Mouse (Mus musculus) embryonic fibroblast, embryonic 13.5 days (primary cell): ENCODE measurements around the gene Ctsc.
"Not testable (repeated sequence)": the region's sequence is repeated elsewhere in the genome, so short reads cannot be mapped to it uniquely, and the experiment has no call there.

ENCODE experiments used
- CTCF ChIP-seq: IDR thresholded peaks from 2 replicates; pipeline ENCODE4 v1.5.1; 2011; ENCODE audit warnings: mild to moderate bottlenecking, control low read depth, low read length, moderate library complexity, borderline replicate concordance; ENCODE audit not compliant: insufficient read depth
- POLR2A ChIP-seq: IDR thresholded peaks from 2 replicates; pipeline ENCODE4 v1.6.1; 2011; ENCODE audit warnings: low read depth, mild to moderate bottlenecking, control low read depth, low read length, moderate library complexity

GRCm38 (mm10) chr7:88250380-88250779, 27.5 kb upstream of the Ctsc start:
- not testable (repeated sequence) for TF ChIP-seq CTCF, POLR2A
